Mouse (Mus musculus): ENCODE data around the gene Copz2.
"Not testable (repeated sequence)": the region's sequence is repeated elsewhere in the genome, so short reads cannot be mapped to it uniquely, and the experiment has no call there.

The Copz2 gene

GRCm38 (mm10) chr11:96828881-96829280 is 20.8 kb upstream of the Copz2 start:
- DNase-seq (ENCODE audit: low read depth, low spot score), result no peak

GRCm38 (mm10) chr11:96829403-96829812 is 20.3 kb upstream of the Copz2 start:
- DNase-seq (ENCODE audit: low read depth, low spot score), result peak; percentile 70

- peak; percentile 98 for DNase-seq (ENCODE audit: low read depth, low spot score)
These were observed 19.7 kb upstream of the Copz2 start, which contains the start of gene Nfe2l1 for GRCm38 (mm10) chr11:96829813-96830538. Gene Nfe2l1, minus strand, starts transcription at chr11:96829968.

DNA sequence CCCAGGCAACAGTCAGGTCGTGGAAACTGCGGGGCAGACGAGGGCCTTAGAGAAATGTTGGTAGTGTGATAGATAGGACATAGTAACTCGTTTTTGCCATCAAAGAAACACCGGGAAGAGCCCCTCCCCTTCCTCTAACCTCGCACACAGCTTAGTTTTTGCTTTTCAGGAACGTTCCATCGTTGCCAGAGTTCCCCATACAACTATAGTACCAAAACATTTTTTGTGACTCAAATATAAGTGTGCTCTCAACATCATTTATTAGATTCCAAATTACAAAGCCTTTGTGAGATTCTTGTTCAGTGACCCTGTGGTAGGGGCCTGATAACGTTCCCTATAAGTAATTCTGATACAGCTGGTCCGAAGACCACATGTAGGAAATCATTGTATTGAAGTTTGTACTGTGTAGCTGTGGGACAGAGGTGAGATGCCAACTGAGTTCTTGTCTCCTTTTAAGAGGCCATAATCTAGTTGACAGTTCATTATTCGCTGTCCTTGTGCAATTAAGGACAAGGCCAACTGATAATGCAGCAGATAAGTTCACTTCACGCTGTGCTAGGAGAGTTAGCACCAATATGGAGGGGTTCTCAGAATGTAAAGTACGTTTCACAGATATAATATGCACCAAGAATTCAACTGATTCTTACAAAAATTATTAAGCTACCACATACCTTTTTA is 19.0 kb upstream of the Copz2 start:
- no peak for DNase-seq (ENCODE audit: low read depth, low spot score)

- no peak for DNase-seq (ENCODE audit: low read depth, low spot score)
These were observed 18.2 kb upstream of the Copz2 start for GRCm38 (mm10) chr11:96831516-96831915.

DNA sequence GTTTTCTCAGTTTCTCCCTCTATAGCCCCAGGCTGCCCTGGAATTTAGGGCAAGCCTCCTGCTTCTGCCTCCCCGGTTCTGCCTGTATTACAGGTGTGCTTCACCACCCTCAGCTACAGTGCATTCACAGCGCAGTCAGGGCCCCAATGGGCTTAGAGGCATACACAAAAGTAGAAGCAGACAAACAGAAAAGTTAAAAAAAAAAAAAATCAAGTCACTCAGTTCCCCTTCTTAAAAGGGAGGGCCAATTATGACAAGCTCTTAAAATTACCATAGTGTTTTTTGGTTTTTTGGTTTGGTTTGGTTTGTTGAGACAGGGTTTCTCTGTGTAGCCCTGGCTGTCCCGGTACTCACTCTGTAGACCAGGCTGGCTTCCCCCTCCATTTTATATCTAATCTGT is 17.1 kb upstream of the Copz2 start:
- no peak for DNase-seq (ENCODE audit: low read depth, low spot score)

DNA sequence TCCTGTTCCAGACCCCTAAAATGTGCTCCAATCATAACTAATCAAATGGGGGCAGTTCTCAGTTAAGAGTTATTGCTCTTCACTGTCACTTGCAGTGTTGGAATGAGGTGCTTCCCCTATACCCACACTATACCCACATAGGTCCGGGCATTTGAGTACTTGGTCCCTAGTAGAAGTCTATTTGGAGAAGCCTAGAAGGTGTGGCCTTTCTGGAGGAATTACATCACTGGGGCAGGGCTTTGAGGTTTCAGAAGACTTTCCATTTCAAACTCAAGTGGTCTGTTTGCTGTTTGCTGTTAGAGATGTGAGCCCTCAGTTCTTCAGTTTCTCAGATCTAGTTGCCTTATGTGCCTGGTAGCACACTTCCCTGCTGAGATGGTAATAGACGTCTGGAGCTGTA is 16.7 kb upstream of the Copz2 start:
- DNase-seq (ENCODE audit: low read depth, low spot score), result no peak

DNA sequence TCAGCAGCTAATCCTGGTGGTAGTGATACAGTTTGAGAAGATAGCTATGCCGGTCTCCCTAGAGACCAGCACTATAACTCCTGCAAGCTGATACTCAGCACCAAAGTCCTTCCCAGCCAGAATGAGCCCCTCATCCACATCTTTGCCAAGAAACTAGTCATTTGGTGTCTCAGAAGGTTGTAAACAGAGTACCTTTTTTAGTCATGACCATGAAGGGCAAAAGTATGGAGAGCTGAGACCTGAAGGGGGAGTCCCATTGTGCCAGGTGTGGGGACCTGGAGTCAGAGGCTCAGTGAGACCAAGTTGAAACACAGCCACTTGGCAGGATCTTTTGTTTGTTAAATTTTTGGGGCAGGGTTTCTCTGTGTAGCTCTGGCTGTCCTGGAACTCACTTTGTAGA is 15.5 kb upstream of the Copz2 start:
- no peak for DNase-seq (ENCODE audit: low read depth, low spot score)

DNA sequence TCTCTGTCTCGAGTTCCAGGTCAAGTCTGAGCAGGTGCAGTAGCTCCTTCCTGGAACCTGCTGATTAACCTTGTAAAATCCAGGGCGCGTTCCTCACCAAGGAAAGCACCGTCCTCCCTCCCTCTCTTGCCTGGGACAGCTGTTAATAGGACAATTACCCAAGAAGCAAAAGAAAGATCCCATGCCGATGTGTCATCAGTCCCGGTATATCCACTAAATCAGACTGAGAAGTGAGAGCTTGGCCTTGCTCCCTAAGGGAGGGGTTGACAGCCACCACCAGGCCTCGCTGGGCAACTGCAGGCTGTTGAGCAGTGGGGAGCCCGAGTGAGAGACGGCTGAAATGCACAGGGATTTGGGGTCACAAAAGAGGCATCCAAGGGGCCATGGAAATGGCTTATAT is 12.4 kb upstream of the Copz2 start:
- peak; percentile 19 for DNase-seq (ENCODE audit: low read depth, low spot score)

DNA sequence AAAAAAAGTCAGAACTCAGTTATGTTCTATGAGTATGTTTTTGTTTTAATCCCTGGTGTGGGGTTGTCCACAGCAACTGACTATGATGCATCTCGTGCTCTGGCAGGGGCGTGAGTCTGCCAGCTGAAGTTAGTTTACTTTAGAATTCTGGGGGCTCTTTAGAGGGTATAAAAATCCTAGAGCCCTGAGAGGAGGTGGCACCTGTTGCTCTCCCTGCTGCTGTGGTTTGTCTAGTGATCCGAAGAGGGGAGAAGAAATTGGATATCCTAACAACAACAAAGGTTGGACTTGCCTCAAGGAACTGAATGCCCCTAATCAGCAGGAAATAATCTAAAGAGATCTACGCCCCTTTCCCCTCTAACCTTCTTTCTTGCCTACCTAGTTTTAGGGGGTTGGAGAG is 11.3 kb upstream of the Copz2 start:
- DNase-seq (ENCODE audit: low read depth, low spot score), result no peak

DNA sequence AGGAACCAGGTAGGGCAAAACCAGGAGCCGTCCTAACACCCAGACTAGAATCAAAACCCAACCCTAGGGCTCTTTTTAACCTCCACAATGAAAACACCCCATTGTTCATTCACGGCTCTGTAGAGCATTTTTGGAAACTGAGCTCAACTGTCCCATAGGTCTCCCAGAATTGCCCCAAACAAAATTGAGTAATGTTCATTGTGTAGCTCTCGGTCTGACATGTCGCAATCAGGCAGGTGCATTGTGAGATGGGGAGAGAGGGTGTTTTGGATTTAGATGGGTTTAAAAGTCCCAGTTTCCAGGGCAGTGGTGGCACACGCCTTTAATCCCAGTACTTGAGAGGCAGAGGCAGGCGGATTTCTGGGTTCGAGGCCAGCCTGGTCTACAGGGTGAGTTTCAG is 10.2 kb upstream of the Copz2 start:
- no peak for DNase-seq (ENCODE audit: low read depth, low spot score)

DNA sequence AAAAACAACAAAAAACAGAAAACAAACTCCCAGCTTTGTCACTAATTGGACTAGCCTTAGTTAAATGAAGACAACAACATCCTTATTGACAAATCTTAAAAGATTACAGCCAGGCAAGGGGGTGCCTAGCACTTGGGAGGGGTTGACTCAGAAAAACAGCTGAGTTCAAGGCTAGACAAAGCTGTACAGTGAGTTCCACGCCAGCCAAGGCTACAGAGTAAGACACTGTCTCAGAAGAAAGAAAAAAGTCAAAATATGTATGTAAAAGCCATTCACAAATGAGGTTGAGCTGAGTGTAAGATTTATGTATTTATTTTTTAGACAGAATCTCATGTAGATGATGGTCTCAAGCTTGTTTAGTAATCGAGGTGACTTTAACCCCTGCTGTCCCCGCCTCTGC is 9.8 kb upstream of the Copz2 start:
- DNase-seq (ENCODE audit: low read depth, low spot score), result no peak

DNA sequence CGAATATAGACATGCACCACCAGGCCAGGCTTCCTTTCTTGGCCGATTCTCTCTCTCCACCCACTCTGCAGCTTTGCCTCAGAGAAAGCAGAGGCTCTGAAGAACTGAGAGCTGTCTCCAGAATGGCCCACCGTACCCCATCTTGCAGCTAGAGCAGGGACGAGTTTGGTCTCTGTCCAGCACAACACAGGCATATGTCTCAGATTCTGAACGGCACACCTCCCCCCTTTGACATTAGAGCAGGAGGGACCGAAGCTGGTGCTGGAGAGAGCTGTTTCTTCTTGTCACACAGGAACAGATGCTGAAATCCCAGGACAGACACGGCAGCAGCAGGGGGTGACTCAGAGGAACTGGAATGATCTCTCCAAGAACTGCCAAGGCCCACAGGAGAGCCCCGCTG is 9.4 kb upstream of the Copz2 start:
- no peak for DNase-seq (ENCODE audit: low read depth, low spot score)

DNA sequence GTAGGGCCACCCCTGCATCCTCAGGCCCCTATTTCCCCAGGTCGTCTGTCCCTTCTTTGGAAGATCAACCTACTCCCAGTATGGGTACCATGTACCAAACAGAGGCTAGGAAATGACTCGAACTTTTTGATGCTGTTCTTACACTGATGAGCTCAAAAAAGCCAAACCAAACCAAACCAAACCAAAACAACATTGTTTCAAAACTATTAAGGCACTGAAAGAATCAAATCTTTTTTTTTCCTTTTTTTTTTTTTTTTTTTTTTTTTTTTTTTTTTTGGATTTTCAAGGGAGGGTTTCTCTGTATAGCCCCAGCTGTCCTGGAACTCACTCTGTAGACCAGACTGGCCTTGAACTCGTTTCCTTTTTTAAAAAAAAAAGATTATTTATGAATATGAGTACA is 6.0 kb upstream of the Copz2 start:
- DNase-seq (ENCODE audit: low read depth, low spot score), result no peak

DNA sequence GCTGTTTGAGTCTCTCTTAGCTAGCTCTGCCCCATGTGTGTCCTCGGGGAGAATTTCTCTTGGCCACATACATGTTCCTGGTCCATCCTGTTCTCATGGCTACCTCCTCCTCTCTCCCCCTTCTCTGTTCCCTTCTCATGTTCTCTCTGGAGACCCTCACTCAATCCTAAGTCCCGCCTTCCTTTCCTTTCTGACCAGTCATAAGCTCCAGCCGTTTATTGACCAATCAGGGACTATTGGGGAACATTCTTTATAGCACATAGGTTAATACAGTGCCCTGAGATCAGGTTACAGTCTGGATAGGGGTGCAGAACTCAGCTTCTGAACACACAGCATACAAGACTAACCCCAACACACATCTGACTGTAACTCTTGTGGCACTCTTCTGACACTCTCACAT is 2.4 kb upstream of the Copz2 start:
- no peak for DNase-seq (ENCODE audit: low read depth, low spot score)

GRCm38 (mm10) chr11:96848694-96849093 is 976 bp upstream of the Copz2 start:
- DNase-seq (ENCODE audit: low read depth, low spot score), result no peak

DNA sequence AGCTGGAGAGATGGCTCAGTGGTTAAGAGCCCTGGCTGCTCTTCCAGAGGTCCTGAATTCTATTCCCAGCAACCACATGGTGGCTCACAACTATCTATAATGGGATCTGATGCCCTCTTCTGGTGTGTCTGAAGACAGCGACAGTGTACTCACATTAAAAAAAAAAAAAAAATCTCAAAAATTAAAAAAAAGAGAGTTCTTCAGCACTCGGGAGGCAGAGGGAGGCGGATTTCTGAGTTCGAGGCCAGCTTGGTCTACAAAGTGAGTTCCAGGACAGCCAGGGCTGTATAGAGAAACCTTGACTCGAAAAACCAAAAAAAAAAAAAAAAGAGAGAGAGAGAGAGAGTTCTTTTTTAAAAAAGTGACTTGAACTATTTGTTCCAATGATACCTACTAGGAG is 525 bp upstream of the Copz2 start:
- DNase-seq (ENCODE audit: low read depth, low spot score), result not testable (repeated sequence)

DNA sequence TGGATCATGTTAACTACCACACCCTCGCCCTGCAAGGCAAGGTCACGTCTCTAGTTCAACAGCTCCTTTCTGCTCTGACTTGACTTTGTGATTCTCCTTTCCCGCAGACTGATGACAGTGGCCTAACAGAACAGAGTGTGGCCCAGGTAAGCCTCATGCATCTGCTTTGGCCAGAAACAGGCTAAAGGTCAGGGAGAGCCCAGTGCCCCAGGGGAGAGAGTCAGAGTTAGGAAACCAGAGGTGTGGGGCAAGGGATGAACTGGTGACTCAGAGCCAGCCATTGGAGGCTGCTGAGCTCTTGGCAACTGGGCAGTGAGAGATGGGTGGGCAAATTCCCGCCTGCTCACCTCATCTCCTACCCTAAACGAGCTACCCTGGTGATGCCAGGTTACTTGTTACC is 7.8 kb downstream of the Copz2 start:
- no peak for DNase-seq (ENCODE audit: low read depth, low spot score)

GRCm38 (mm10) chr11:96859635-96860034 is 10.0 kb downstream of the Copz2 start:
- DNase-seq (ENCODE audit: low read depth, low spot score), result peak; percentile 38

DNA sequence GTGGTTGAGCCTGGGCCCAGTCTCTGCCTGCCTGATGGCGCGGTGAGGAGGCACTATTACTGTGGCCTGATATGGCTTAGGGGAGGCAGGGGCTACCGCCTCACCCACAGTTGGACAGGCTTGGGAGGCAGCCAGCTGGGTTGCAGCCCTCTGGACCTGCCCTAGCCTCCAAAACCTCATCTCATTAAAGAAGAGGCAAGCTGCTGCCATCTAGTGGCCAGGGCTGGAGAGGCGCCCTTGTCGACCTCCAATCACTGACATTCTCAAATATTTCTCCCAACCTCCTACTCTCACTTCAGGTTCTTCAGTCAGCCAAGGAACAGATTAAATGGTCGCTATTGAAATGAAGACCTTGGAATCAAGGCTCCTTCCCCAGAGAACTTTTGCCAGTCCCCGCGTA is 10.9 kb downstream of the Copz2 start:
- DNase-seq (ENCODE audit: low read depth, low spot score), result peak; percentile 88

DNA sequence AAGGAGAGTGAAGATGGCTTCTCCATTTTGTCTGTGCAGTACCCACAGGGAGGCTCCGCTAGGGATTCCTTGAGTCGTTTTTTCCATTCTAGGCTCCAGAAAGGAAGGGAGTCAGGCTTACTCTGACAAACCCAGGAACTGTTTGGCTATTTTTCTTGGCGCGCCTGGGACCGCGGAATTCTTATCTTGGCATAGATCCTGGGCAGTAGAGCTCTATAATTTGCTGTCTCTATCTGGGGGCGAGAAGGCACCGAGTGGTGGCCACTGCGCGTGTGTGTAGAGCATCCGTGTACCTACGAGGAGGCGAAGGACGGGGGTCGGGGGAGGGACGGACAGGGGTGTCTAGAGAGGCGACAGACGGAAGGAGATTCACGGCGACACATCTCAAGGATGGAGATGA is 11.8 kb downstream of the Copz2 start:
- DNase-seq (ENCODE audit: low read depth, low spot score), result no peak

DNA sequence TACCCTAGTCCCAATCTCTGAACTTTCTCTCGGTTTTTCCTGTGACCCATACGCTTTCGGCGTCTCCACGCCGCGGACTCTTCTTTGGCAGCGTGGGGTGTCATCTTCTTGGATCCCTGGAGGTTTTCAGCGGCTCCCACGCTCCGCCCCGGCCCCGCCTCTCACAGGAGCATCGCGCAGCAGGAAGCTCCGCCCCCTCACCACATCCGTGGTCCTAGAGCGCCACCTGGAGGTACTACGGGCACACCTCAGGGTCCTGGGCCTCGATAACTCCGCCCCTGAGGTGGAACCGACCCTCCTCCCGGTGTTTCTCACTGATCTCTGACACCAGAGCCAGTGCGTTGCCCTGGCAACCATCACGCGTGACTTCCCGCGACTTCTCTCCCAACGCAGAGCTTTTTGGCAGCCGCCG is 12.2 kb downstream of the Copz2 start:
- DNase-seq (ENCODE audit: low read depth, low spot score), result peak; percentile 98

DNA sequence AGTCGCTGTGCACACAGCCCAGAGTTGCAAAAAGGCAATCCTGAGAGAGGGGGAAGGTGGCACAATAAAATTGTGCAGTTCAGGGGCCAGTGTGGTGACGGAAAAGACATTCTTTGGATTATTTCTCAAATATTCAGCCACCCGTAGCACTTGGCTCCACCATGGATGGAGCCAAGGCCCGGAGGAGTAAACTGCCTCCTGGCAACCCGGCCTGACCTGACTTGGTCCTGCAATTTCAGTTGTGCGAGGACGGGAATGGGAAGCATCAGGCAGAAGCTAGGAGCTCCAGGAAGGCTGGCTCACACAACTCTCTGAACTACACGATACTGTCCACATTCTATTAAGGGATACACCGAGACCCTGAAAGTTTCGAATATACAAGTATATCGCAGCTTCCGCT is 12.9 kb downstream of the Copz2 start:
- no peak for DNase-seq (ENCODE audit: low read depth, low spot score)
